Comparison of ENCODE assay signal across 26 mouse cellular contexts in the genomic region with DNA sequence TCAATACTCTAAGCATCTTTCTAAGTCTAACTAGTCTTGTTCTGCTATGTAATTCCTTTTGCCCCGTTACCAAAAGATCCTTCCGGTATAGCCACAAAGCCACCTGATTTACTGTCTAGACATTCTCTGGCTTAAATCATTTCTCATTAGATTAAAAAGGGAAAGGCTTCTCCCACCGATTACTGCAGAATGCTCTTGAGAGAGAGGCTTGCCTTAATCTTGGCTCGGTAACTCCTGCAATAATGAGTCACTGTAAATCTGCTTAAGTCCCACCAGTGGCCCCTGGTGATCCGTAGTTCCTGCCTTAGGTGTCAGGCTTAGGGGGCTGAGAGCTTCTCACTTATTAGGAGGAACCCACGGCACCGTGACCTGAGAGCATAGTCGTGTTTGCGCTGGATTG.
DNase-seq lines count a peak whose midpoint lies in the region; ATAC-seq and TF ChIP-seq lines count a peak whose summit lies in the region.
"Had no signal": no experiment of that assay in that cellular context is flagged by ENCODE, and none has a peak within 500 bp of the region (broad histone marks: within the 10 kb centered on the region; RNA-seq: fewer than 3 reads in every experiment).

No protein-coding gene starts in this region.

- ATAC-seq in kidney, postnatal 0 days (replicated peaks; ENCODE audit: low FRiP score, low read depth) = no peak
- no peak for ATAC-seq in frontal cortex, adult (ENCODE audit: low TSS enrichment)
- ATAC-seq: CD4-positive, CD25-positive, alpha-beta regulatory T cell, adult 4 months; forebrain, embryonic 14.5 days; forebrain, embryonic 16.5 days had no signal

- 20% methylated on average over 9 of the region's 9 CpGs for WGBS in kidney, postnatal 0 days

- DNase-seq in kidney, postnatal 0 days (ENCODE audit: low spot score) = peak; percentile 10
- no peak for DNase-seq in kidney, postnatal 36 days
- DNase-seq in retina, postnatal 1 day = peak; percentile 84
- DNase-seq in gastrocnemius, adult 18-20 months (ENCODE audit: low spot score) = no peak
- DNase-seq: adrenal gland, adult 2 months; adrenal gland, postnatal 10 days; adrenal gland, postnatal 25 days; B cell, adult 2 months; cerebellum, adult 11 months; cerebellum, adult 18-20 months; cerebellum, adult 8-10 months; cerebellum, adult 9-11 months; cerebellum, postnatal 14 days; cerebellum, postnatal 36 days; embryo, embryonic 11 days had no signal

- H3K4me2 ChIP-seq in kidney, postnatal 0 days (ENCODE audit: low read length) = no peak overlapping the region
- H3K4me2 ChIP-seq: embryonic facial prominence, embryonic 13.5 days; embryonic facial prominence, embryonic 15.5 days; forebrain, embryonic 12.5 days had no signal

- no peak overlapping the region for H3K9ac ChIP-seq in kidney, postnatal 0 days (ENCODE audit: low read depth, low read length)
- H3K9ac ChIP-seq: embryonic facial prominence, embryonic 13.5 days; embryonic facial prominence, embryonic 15.5 days; forebrain, embryonic 12.5 days had no signal

- no peaks in the 10 kb centered on the region for H3K36me3 ChIP-seq in kidney, postnatal 0 days (ENCODE audit: insufficient read depth, low read length)
- H3K36me3 ChIP-seq: embryonic facial prominence, embryonic 13.5 days; embryonic facial prominence, embryonic 15.5 days; forebrain, embryonic 10.5 days; forebrain, embryonic 12.5 days; G1E had no signal

- H3K27me3 ChIP-seq in kidney, postnatal 0 days (ENCODE audit: insufficient read depth, low read length) = no peaks in the 10 kb centered on the region
- H3K27me3 ChIP-seq: CH12.LX; embryonic facial prominence, embryonic 13.5 days; embryonic facial prominence, embryonic 15.5 days; forebrain, embryonic 12.5 days had no signal

- no peaks in the 10 kb centered on the region for H3K4me1 ChIP-seq in kidney, postnatal 0 days (replicated peaks; ENCODE audit: insufficient read depth, low read length)
- H3K4me1 ChIP-seq: embryonic facial prominence, embryonic 13.5 days; embryonic facial prominence, embryonic 15.5 days; forebrain, embryonic 10.5 days; forebrain, embryonic 12.5 days had no signal

- no peak overlapping the region for H3K4me3 ChIP-seq in kidney, postnatal 0 days (replicated peaks; ENCODE audit: low read depth, low read length)
- H3K4me3 ChIP-seq: embryonic facial prominence, embryonic 13.5 days; embryonic facial prominence, embryonic 15.5 days; erythroblast, embryonic 14.5 days; forebrain, embryonic 10.5 days; forebrain, embryonic 12.5 days had no signal

- no peak overlapping the region for H3K27ac ChIP-seq in kidney, postnatal 0 days
- H3K27ac ChIP-seq: embryonic facial prominence, embryonic 13.5 days; embryonic facial prominence, embryonic 15.5 days; forebrain, embryonic 10.5 days; forebrain, embryonic 12.5 days had no signal

- no peaks in the 10 kb centered on the region for H3K9me3 ChIP-seq in kidney, postnatal 0 days (replicated peaks; ENCODE audit: low read length)
- H3K9me3 ChIP-seq: embryonic facial prominence, embryonic 13.5 days; embryonic facial prominence, embryonic 15.5 days; forebrain, embryonic 10.5 days; forebrain, embryonic 12.5 days had no signal

- no peak for TF ChIP-seq CTCF in kidney, postnatal 0 days (IDR thresholded peaks at IDR 0.05; ENCODE audit: low read depth)

Comparison
In these comparisons a context has a peak if more than half of its experiments do, and no peak if none do; other contexts are left out.
1. DNase-seq: peak in kidney, postnatal 0 days (single experiment) and retina, postnatal 1 day (single experiment); none in kidney, postnatal 36 days (0 of 2) and gastrocnemius, adult 18-20 months (single experiment).